Mouse (Mus musculus): ENCODE measurements around the gene Olfr378.

Olfr378 gene

GRCm38 (mm10) chr11:73428377-73428776 lies at the start of gene Olfr378:
TSS of gene Olfr378 (minus strand) at chr11:73428477.
- DNase-seq (ENCODE audit: extremely low read depth, low read depth, low spot score) = no peak

DNA sequence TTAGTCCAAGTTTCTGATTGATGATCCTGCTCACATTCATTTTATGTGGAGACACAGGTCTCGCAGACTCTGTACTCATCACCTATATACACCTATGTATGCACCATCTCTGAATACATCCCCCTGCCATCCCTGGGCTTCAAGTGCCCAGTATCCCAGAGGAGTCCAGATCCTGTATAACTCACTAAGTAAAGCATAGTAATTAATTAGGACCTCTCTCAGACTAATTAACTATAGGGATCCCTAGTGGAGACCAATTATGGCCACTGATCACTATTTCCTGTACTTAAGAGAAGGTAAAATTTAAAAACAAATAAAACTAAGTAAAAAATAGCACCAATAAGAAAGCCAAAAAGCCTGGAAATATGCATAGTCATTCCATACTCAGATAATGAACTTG lies 29.1 kb upstream of the Olfr378 start, which contains the start of gene Olfr380:
Olfr380 (minus strand) TSS at position 101 of the 400 bp plus-strand sequence.
- DNase-seq (ENCODE audit: extremely low read depth, low read depth, low spot score) = no peak

- DNase-seq (ENCODE audit: extremely low read depth, low read depth, low spot score) = no peak
Observed at GRCm38 (mm10) chr11:73399514-73399913, 28.8 kb downstream of the Olfr378 start, which contains the start of gene Olfr1. TSS of gene Olfr1 (minus strand) at chr11:73399614.

DNA sequence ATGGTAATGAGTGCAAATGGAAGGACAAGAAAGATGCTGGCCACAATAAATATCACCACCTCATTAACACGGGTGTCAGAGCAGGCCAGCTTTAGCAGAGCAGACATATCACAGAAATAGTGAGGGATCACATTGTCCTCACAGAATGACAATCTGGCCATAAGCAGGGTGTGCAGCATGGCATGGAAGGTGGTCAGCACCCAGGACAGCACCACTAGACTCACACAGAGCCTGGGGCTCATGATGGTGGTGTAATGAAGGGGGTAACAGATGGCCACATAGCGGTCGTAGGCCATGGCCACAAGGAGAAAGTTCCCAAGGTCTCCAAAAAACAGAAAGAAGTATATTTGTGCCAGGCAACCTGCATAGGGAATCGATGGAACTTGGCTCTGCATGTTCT lies 32.9 kb downstream of the Olfr378 start:
- DNase-seq (ENCODE audit: extremely low read depth, low read depth, low spot score) = no peak
